Mouse (Mus musculus) heart, adult 18-20 months (tissue): Measurements from ENCODE around the gene Taok3. TPM values are rescaled to one million over a fixed set of nuclear protein-coding genes. Genes with fewer than 3 reads are reported as not detected.

ENCODE experiments used
- DNase-seq, 2 experiments: peaks; one replicate each; pipeline ENCODE4 v3.0.0; 2021 to 2022; ENCODE audit warnings: mixed read lengths in 1 of 2
- total RNA-seq, 2 experiments: library from RNA; stranded (reverse); gene quantifications; 2 replicates each; pipeline ENCODE4 v1.2.3; 2021

Taok3 gene
- total RNA-seq, 2 experiments from 2014 or later: 5.8 to 7.8 TPM

- no peak for DNase-seq
Observed at GRCm38 (mm10) chr5:117182411-117182810, 62.5 kb downstream of the Taok3 start.

GRCm38 (mm10) chr5:117184832-117185231, 64.9 kb downstream of the Taok3 start:
- no peak for DNase-seq

- no peak for DNase-seq
Observed at GRCm38 (mm10) chr5:117185673-117186072, 65.7 kb downstream of the Taok3 start.

GRCm38 (mm10) chr5:117192061-117192460, 72.1 kb downstream of the Taok3 start:
- no peak for DNase-seq

- peak; percentile 14 to 24 for DNase-seq
Observed at GRCm38 (mm10) chr5:117193748-117194147, 73.8 kb downstream of the Taok3 start.

- DNase-seq: no peak
Observed at GRCm38 (mm10) chr5:117194672-117195071, 74.7 kb downstream of the Taok3 start.

GRCm38 (mm10) chr5:117196551-117196950, 76.6 kb downstream of the Taok3 start:
- no peak for DNase-seq

GRCm38 (mm10) chr5:117198390-117198789, 78.5 kb downstream of the Taok3 start:
- DNase-seq: no peak

GRCm38 (mm10) chr5:117207286-117207685, 87.4 kb downstream of the Taok3 start:
- DNase-seq: no peak

- DNase-seq: peak; percentile 44 to 52
Observed at GRCm38 (mm10) chr5:117214016-117214415, 94.1 kb downstream of the Taok3 start.

- DNase-seq: no peak
Observed at GRCm38 (mm10) chr5:117231059-117231458, 111.1 kb downstream of the Taok3 start.

- DNase-seq: no peak
Observed at GRCm38 (mm10) chr5:117236540-117236939, 116.6 kb downstream of the Taok3 start.

- no peak for DNase-seq
Observed at GRCm38 (mm10) chr5:117239106-117239505, 119.2 kb downstream of the Taok3 start.

- DNase-seq: peak in 1 of 2 experiments; percentile 13
Observed at GRCm38 (mm10) chr5:117240321-117240731, 120.4 kb downstream of the Taok3 start.

GRCm38 (mm10) chr5:117240761-117241322, 120.9 kb downstream of the Taok3 start:
- peak; percentile 10 to 48 for DNase-seq

- no peak for DNase-seq
Observed at GRCm38 (mm10) chr5:117241935-117242531, 122.1 kb downstream of the Taok3 start.

GRCm38 (mm10) chr5:117242671-117243478, 122.9 kb downstream of the Taok3 start:
- DNase-seq: no peak

- DNase-seq: no peak
Observed at GRCm38 (mm10) chr5:117245170-117245569, 125.2 kb downstream of the Taok3 start.

- DNase-seq: no peak
Observed at GRCm38 (mm10) chr5:117248351-117248750, 128.4 kb downstream of the Taok3 start.

- DNase-seq: no peak
Observed at GRCm38 (mm10) chr5:117250796-117251195, 130.9 kb downstream of the Taok3 start.

GRCm38 (mm10) chr5:117251763-117252162, 131.8 kb downstream of the Taok3 start:
- DNase-seq: no peak

GRCm38 (mm10) chr5:117258276-117258675, 138.3 kb downstream of the Taok3 start:
- DNase-seq: no peak

- DNase-seq: no peak
Observed at GRCm38 (mm10) chr5:117263566-117263965, 143.6 kb downstream of the Taok3 start.
